Mouse (Mus musculus): ENCODE measurements at regions not wholly inside any gene's neighbourhood (a gene's known extent, or its start where the extent isn't known, plus 50 kb on each side); places are given as distances from the start of the nearest gene placed in this dataset.

GRCm38 (mm10) chr4:91051913-91052312 lies 348.7 kb downstream of the Elavl2 start:
- DNase-seq (ENCODE audit: low spot score): no peak

GRCm38 (mm10) chr4:91029462-91029861 lies 371.1 kb downstream of the Elavl2 start:
- no peak for DNase-seq (ENCODE audit: low spot score)

GRCm38 (mm10) chr4:91028013-91028626 lies 372.5 kb downstream of the Elavl2 start:
- no peak for DNase-seq (ENCODE audit: low spot score)

GRCm38 (mm10) chr4:90996388-90997092 lies 404.0 kb downstream of the Elavl2 start:
- DNase-seq (ENCODE audit: low spot score): no peak

GRCm38 (mm10) chr4:90964658-90965057 lies 435.9 kb downstream of the Elavl2 start:
- DNase-seq (ENCODE audit: low spot score): no peak

- no peak for DNase-seq (ENCODE audit: low spot score)
Observed at GRCm38 (mm10) chr4:90943687-90944385, 456.7 kb downstream of the Elavl2 start.

GRCm38 (mm10) chr4:90917312-90918107 lies 483.1 kb downstream of the Elavl2 start:
- no peak for DNase-seq (ENCODE audit: low spot score)

- DNase-seq (ENCODE audit: low spot score): no peak
Observed at GRCm38 (mm10) chr4:90906311-90906710, 494.3 kb downstream of the Elavl2 start.

GRCm38 (mm10) chr4:90868209-90868608 lies 532.4 kb downstream of the Elavl2 start:
- DNase-seq (ENCODE audit: low spot score): no peak

GRCm38 (mm10) chr4:90860854-90861253 lies 539.7 kb downstream of the Elavl2 start:
- DNase-seq (ENCODE audit: low spot score): no peak

GRCm38 (mm10) chr4:90839804-90840203 lies 560.8 kb downstream of the Elavl2 start:
- no peak for DNase-seq (ENCODE audit: low spot score)

GRCm38 (mm10) chr4:90799078-90799477 lies 580.5 kb downstream of the Zfp352 start:
- DNase-seq (ENCODE audit: low spot score): no peak

- no peak for DNase-seq (ENCODE audit: low spot score)
Observed at GRCm38 (mm10) chr4:90798637-90799036, 580.0 kb downstream of the Zfp352 start.

- DNase-seq (ENCODE audit: low spot score): no peak
Observed at GRCm38 (mm10) chr4:90797472-90797871, 578.9 kb downstream of the Zfp352 start.

Data from ovary, postnatal 14 days (tissue).